ENCODE assay signal across 13 mouse cellular contexts in genomic region chr16:57514371-57514770, GRCm38 (mm10).
"Had no signal": no experiment of that assay in that cellular context is flagged by ENCODE, and none has a peak within 500 bp of the region (broad histone marks: within the 10 kb centered on the region; RNA-seq: fewer than 3 reads in every experiment).

No protein-coding gene starts in this region.

- H3K9ac ChIP-seq: limb, embryonic 15.5 days; liver, embryonic 12.5 days; midbrain, embryonic 13.5 days; neural tube, embryonic 13.5 days had no signal

- H3K4me2 ChIP-seq: limb, embryonic 15.5 days; liver, embryonic 12.5 days; midbrain, embryonic 13.5 days; neural tube, embryonic 13.5 days had no signal

- H3K36me3 ChIP-seq: limb, embryonic 15.5 days; liver, embryonic 12.5 days; midbrain, embryonic 13.5 days; neural tube, embryonic 13.5 days had no signal

- H3K27me3 ChIP-seq: limb, embryonic 15.5 days; liver, embryonic 12.5 days; midbrain, embryonic 13.5 days; neural tube, embryonic 13.5 days had no signal

- H3K4me3 ChIP-seq: limb, embryonic 15.5 days; liver, embryonic 12.5 days; midbrain, embryonic 13.5 days; neural tube, embryonic 13.5 days had no signal

- DNase-seq: kidney, adult 9 months; kidney, postnatal 36 days; layer of hippocampus, adult 9-11 months; layer of hippocampus, postnatal 36 days; right cerebral cortex, adult 18-20 months; right cerebral cortex, postnatal 25 days; thymus, postnatal 36 days had no signal

- ATAC-seq: intestine, postnatal 0 days; liver, embryonic 12.5 days; midbrain, embryonic 13.5 days had no signal

- H3K9me3 ChIP-seq: limb, embryonic 15.5 days; liver, embryonic 12.5 days; midbrain, embryonic 13.5 days; neural tube, embryonic 13.5 days had no signal

- H3K4me1 ChIP-seq: liver, embryonic 12.5 days; midbrain, embryonic 13.5 days; neural tube, embryonic 13.5 days had no signal

- H3K27ac ChIP-seq: kidney, postnatal 0 days; limb, embryonic 15.5 days; liver, embryonic 12.5 days; midbrain, embryonic 13.5 days; neural tube, embryonic 13.5 days had no signal
